Mouse (Mus musculus) E14TG2a.4 (cell line): ENCODE results near the gene Hyal2.

ENCODE experiments used
- CTCF ChIP-seq: conservative IDR thresholded peaks from 2 replicates; pipeline ENCODE4 v1.5.1; 2014; ENCODE audit warnings: low read length
- NANOG ChIP-seq: IDR thresholded peaks from 2 replicates; pipeline ENCODE4 v1.6.1; 2014; ENCODE audit warnings: borderline replicate concordance, low read length, mixed read lengths
- POU5F1 ChIP-seq: IDR thresholded peaks from 2 replicates; pipeline ENCODE4 v1.6.1; 2014; ENCODE audit warnings: low read length, borderline replicate concordance

DNA sequence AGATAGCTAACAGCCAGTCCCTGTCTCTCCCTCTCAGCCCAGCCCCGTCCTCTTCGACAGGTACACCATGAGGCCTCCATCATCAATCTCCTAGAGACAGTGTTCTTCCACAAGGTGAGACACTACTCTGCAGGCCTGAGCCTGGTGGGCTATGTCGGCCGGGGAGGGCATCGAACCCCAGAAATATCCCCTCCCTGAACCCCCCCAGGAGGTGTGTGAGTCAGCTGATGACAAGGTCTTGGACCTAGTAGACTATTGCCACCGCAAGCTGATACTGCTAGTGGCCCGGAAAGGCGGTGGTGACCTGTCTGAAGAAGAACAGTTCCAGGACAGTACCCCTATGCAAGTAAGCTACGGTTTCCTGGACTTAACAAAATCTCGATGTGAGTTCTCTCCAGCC is 18.9 kb upstream of the Hyal2 start:
- TF ChIP-seq CTCF (no peak), POU5F1 (no peak), NANOG (no peak)
